Mouse (Mus musculus) heart, postnatal 4 days (tissue): Measurements from ENCODE around the gene Eif4e. TPM values are rescaled to one million over a fixed set of nuclear protein-coding genes. Genes with fewer than 3 reads are reported as not detected.

Experiments used
- DNase-seq: peaks from one replicate; pipeline ENCODE4 v3.0.0; 2021
- microRNA-seq, 2 experiments: library from miRNA; unstranded; fragments of <30 nt; microRNA quantifications; one replicate each; pipeline ENCODE4 v1.2.0; 2021 to 2022
- total RNA-seq, 2 experiments: library from RNA; stranded (reverse); gene quantifications; 2 replicates each; pipeline ENCODE4 v1.2.3; 2021

Eif4e gene
- total RNA-seq, 2 experiments from 2014 or later: 146 to 150 TPM

DNA sequence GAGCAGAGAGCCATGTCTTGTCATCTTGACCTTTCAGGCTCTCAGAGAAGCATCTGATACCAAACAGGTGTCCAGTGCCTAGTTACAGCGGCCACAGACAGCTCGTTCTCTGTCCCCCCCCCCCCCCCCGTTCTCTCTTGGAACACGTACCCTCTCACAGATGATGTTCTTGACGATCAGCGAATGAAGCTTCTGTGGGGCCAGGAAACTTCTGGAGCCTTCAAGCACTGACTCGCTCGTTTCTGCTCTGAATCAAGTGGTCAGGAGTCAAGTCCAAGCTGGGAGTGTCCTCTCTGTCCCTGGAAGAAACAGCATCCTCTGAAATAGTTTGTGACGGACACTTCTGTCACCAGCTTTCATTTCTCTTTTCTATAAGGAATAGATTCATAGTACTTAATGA is 62.0 kb downstream of the Eif4e start:
- DNase-seq: no peak

- DNase-seq: no peak
These were observed 65.0 kb downstream of the Eif4e start for GRCm38 (mm10) chr3:138591002-138591401.

- DNase-seq: no peak
These were observed 65.9 kb downstream of the Eif4e start for GRCm38 (mm10) chr3:138591806-138592365.

DNA sequence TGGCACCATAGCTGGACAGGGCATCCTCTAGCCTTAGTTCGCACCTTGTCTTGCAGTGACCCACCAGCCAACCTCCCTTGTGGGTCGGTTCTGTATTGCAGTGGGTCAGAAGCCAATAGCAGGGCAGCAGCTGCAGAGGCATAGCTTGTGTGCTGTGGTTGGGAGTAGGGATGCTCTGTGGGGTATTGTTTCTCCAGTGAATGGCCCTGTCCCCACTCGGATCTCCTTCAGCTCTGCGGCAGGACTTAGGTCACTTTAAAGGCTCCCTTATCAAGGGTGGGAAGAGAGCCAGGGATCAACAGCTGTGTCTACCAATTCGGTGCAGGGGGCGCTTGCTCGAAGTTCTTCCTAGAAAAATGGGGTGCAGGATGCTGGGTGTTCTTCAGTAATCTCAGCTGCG is 67.2 kb downstream of the Eif4e start:
- no peak for DNase-seq

- no peak for DNase-seq
These were observed 67.9 kb downstream of the Eif4e start for GRCm38 (mm10) chr3:138593911-138594310.

DNA sequence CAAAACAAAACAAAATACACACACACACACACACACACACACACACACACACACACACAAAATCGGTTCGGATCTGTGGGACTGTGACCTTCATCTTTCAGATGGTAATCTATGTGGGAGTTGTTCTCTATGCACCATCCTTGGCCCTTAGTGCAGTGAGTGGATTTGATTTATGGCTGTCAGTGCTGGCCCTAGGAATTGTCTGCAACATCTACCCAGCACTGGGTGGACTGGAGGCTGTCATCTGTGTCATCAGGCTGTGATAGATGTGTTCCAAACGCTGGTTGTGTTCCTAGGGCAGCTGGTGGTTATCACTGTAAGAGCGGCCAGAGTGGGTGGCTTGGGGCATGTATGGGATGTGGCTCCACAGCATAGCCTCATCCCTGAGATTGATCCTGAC is 75.1 kb downstream of the Eif4e start:
- DNase-seq: no peak

DNA sequence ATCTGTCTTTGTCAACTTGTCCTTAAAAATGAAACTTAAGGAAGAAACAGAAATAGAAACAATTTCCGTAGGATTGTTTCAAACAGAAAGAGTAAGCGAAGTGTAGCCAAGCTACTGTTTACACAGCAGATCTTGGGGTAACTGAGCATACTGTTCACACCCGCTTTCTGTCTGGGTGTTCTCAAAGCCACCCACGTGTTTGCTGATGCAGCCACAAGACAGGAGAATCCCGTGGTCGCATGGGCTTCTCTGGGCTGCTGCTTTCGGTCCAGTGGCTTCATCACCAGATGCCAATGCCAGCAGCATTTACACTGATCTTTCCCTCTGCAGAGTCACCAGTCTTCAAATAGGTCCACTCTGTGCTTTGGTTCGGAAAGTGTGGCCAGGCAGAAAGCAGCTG is 79.2 kb downstream of the Eif4e start:
- no peak for DNase-seq

- DNase-seq: no peak
These were observed 82.7 kb downstream of the Eif4e start for GRCm38 (mm10) chr3:138608665-138609064.

Small RNAs within 50 kb of the gene (microRNA-seq; reads per million reads assigned to microRNA genes)
- 0 to 0.35 reads per million in 2 experiments for gene Mir1956

Other genes with a start within 250 kb of the Eif4e start
- not detected for gene Adh6a, start 212.9 kb upstream of the Eif4e start, total RNA-seq
- 1 to 10 TPM; 2.6 to 4.0 TPM for gene Adh6b, start 184.4 kb upstream of the Eif4e start, total RNA-seq
- not detected for gene Adh4, start 110.7 kb upstream of the Eif4e start, total RNA-seq
- gene Adh5, start 83.1 kb upstream of the Eif4e start, total RNA-seq: 100 to 1,000 TPM; 108 to 113 TPM
- gene Metap1, start 36.7 kb upstream of the Eif4e start, total RNA-seq: 10 to 100 TPM; 48.0 to 48.6 TPM
- 10 to 100 TPM; 11.5 to 11.6 TPM for gene Tspan5, start 216.0 kb downstream of the Eif4e start, total RNA-seq